Mouse (Mus musculus) embryonic fibroblast, embryonic 13.5 days (primary cell): Measurements from ENCODE around the gene Itpr2.

Source experiments
- CTCF ChIP-seq: IDR thresholded peaks from 2 replicates; pipeline ENCODE4 v1.5.1; 2011; ENCODE audit warnings: mild to moderate bottlenecking, control low read depth, low read length, moderate library complexity, borderline replicate concordance; ENCODE audit not compliant: insufficient read depth
- POLR2A ChIP-seq: IDR thresholded peaks from 2 replicates; pipeline ENCODE4 v1.6.1; 2011; ENCODE audit warnings: low read depth, mild to moderate bottlenecking, control low read depth, low read length, moderate library complexity

DNA sequence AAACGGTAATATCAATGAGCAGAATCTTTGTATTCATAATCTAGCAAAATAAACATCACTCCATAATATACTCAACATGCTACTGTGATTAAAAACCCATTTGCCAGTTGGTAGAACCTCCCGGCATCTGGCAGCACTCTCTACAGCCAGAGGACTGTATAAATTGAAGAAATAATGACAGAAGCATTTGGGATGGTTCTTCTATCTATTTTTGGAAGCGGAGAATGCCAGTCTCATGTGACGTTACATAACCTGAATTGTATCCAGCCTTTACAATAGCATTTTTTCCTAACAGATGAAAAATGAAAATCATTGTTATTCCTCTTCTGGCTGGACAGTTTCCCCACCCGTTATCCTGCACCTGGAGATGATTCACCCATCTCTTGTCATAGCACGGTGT, 345.5 kb downstream of the Itpr2 start:
- TF ChIP-seq CTCF (no peak), POLR2A (no peak)
